Mouse (Mus musculus): Measurements from ENCODE around the gene Galnt13. TPM values are rescaled to one million over a fixed set of nuclear protein-coding genes. Genes with fewer than 3 reads are reported as not detected.

The Galnt13 gene
- total and polyA plus RNA-seq, 3 experiments, result not detected

- no peak for TF ChIP-seq NELFE (IDR thresholded peaks at IDR 0.05; ENCODE audit: low read depth, low read length)
- no peak for TF ChIP-seq JUND (conservative IDR thresholded peaks at IDR 0.05; ENCODE audit: low read depth, low read length)
- no peak for TF ChIP-seq MYC (IDR thresholded peaks at IDR 0.05; ENCODE audit: low read depth, low read length)
- no peak for TF ChIP-seq SIN3A (IDR thresholded peaks at IDR 0.05; ENCODE audit: low read length)
- TF ChIP-seq PAX5 (IDR thresholded peaks at IDR 0.05; ENCODE audit: low read length), result no peak
- no peak for TF ChIP-seq UBTF (IDR thresholded peaks at IDR 0.05; ENCODE audit: low read depth, low read length)
- no peak for TF ChIP-seq JUN (IDR thresholded peaks at IDR 0.05; ENCODE audit: insufficient read depth, low read depth, low read length)
- no peak for TF ChIP-seq MAFK (IDR thresholded peaks at IDR 0.05; ENCODE audit: insufficient replicate concordance, low read length)
- TF ChIP-seq KAT2A (IDR thresholded peaks at IDR 0.05; ENCODE audit: insufficient replicate concordance, low read length), result no peak
- TF ChIP-seq USF2 (conservative IDR thresholded peaks at IDR 0.05; ENCODE audit: low read depth, low read length), result no peak
- no peak for TF ChIP-seq CHD2 (IDR thresholded peaks at IDR 0.05; ENCODE audit: low read length)
- TF ChIP-seq ZMIZ1 (IDR thresholded peaks at IDR 0.05; ENCODE audit: low read depth, low read length), result no peak
- TF ChIP-seq CHD1 (IDR thresholded peaks at IDR 0.05; ENCODE audit: low read depth, low read length), result no peak
- TF ChIP-seq NRF1 (IDR thresholded peaks at IDR 0.05; ENCODE audit: low read depth, low read length), result no peak
- no peak for TF ChIP-seq RAD21 (IDR thresholded peaks at IDR 0.05; ENCODE audit: low read depth, low read length)
- no peak for TF ChIP-seq EP300 (IDR thresholded peaks at IDR 0.05; ENCODE audit: low read length)
- TF ChIP-seq ZNF384 (IDR thresholded peaks at IDR 0.05; ENCODE audit: low read depth, low read length), result no peak
- TF ChIP-seq MAZ (IDR thresholded peaks at IDR 0.05; ENCODE audit: low read depth, low read length), result no peak
- no peak for TF ChIP-seq ZC3H11A (IDR thresholded peaks at IDR 0.05; ENCODE audit: low read depth, low read length)
- no peak for TF ChIP-seq E2F4 (IDR thresholded peaks at IDR 0.05; ENCODE audit: insufficient replicate concordance, low read depth, low read length)
- dilution Hi-C loops (cut with MboI; ENCODE audit: extremely low pct_ligation_motif_present, extremely low pct_unique_long_range_greater_than_20kb, low sequenced_read_pairs), result no loop called here
- Histone ChIP-seq H3K9ac (ENCODE audit: insufficient read depth, low read depth) (no peak overlapping the region), H3K4me2 (ENCODE audit: insufficient read depth, low read depth, poor library complexity, severe bottlenecking) (no peak overlapping the region), H3K9me3 (replicated peaks; ENCODE audit: low read length) (peaks cover 5% of the 10 kb centered on the region), H3K4me1 (ENCODE audit: control insufficient read depth in 1 of 2, insufficient read depth in 2 of 2) (no peaks in the 10 kb centered on the region), H3K27ac (ENCODE audit: insufficient read depth, low read depth) (no peak overlapping the region), H3K79me2 (replicated peaks; ENCODE audit: control insufficient read depth, extremely low read depth, insufficient read depth, poor library complexity, severe bottlenecking) (no peaks in the 10 kb centered on the region), H3K27me3 (replicated peaks) (no peaks in the 10 kb centered on the region), H3K4me3 (replicated peaks in 1 of 3; ENCODE audit: low read depth in 2 of 3, low read length in 2 of 3, poor library complexity in 1 of 3) (no peak overlapping the region), H3K36me3 (replicated peaks in 1 of 2; ENCODE audit: control insufficient read depth in 1 of 2, insufficient read depth in 1 of 2, low read length in 1 of 2) (no peaks in the 10 kb centered on the region)
- no peak for DNase-seq (ENCODE audit: extremely low read depth)
- in situ Hi-C loops (cut with MboI; ENCODE audit: low pct_ligation_motif_present, low pct_unique_long_range_greater_than_20kb, low sequenced_read_pairs), result no loop called here
Observed at GRCm38 (mm10) chr2:55164781-55165180, 728.7 kb downstream of the Galnt13 start.

Data from CH12.LX (cell line).